Mouse (Mus musculus): ENCODE measurements around the gene Kiz. TPM values are rescaled to one million over a fixed set of nuclear protein-coding genes. Genes with fewer than 3 reads are reported as not detected.

Kiz gene
- total RNA-seq (2023), result 23.3 to 26.9 TPM (median 25.2 TPM) in 4 replicates

DNA sequence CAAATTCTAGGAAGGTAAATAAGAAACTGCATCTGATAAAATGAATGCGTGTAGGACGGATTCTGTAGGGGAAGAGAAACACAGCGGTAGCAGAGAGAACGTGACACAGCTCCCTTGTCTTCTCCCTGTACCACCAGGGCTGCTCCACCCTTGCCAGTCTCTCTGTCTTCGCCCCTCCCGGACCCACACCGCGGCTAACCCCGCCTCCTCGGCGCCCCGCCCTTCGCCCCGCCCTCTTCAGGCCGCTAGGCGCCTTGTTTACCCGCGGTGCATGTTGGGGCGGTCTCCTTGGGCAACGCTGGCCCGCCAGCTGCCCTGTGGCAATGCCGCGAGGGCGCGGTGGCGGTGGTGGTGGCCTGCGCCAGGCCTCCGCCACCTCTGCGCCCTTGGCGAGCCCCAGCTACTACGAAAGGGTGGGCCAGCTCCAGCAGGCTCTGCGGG is at the start of gene Kiz:
Gene Kiz (plus strand): TSS at position 266 of the 441 bp plus-strand sequence.

DNA sequence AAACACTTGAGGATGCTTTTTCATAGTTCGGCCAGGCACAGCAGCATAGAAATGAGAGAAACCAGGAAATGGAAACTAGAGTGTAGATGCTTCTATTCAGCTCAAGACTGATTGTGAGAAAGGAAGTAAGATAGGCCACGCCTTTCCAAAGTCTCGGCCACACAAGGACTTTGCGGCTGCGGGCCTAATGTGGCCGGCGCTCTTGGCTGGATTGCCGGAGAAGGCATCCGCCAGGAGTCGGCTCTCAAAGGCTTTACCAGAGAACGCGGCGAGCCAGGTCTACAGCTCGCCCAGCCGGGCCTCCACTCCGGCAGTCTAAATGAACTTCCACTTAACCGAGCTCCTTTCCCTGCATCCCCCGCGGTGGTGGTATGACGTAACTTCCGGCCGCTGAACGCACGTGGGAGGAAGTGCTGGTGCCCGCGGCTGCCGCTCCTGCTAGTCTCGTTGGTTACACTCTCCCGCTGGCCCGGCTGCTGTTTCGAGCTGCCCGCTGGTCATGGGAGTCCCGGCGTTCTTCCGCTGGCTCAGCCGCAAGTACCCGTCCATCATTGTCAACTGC is 157.0 kb downstream of the Kiz start, which contains the start of gene Xrn2:
Gene Xrn2 (plus strand): TSS at position 374 of the 562 bp plus-strand sequence.

Other genes starting within 250 kb of the Kiz start
- 174 to 181 TPM (median 175 TPM) in 4 replicates for gene Xrn2, start 157.1 kb downstream of the Kiz start, total RNA-seq (2023)
- gene Nkx2-4, start 229.6 kb downstream of the Kiz start, total RNA-seq (2023), result not detected in 4 replicates

All from B cell, adult 62 days (primary cell).